Mouse (Mus musculus) bone marrow macrophage, adult 2 months (primary cell): ENCODE results near the gene Sept9.

Experiments used
- CTCF ChIP-seq: IDR thresholded peaks from 2 replicates; pipeline ENCODE4 v1.5.1; 2012; ENCODE audit warnings: low read depth, mild to moderate bottlenecking, low read length, moderate library complexity
- POLR2A ChIP-seq: IDR thresholded peaks from 2 replicates; pipeline ENCODE4 v1.6.1; 2012; ENCODE audit warnings: mild to moderate bottlenecking, low read depth, low read length, borderline replicate concordance

GRCm38 (mm10) chr11:117207436-117207835 is 8.0 kb downstream of the Sept9 start:
- TF ChIP-seq CTCF (no peak), POLR2A (no peak)
